Mouse (Mus musculus) bone marrow, adult 2 months (tissue): ENCODE measurements at regions not wholly inside any gene's neighbourhood (a gene's known extent, or its start where the extent isn't known, plus 50 kb on each side); places are given as distances from the start of the nearest gene placed in this dataset.

Experiments
- H3K27ac ChIP-seq: fragments of 200-500 bp; 2 replicates; pipeline ENCODE4 v1.5.1; 2012; ENCODE audit warnings: low read depth, mild to moderate bottlenecking, control low read depth, inconsistent platforms, low read length; ENCODE audit not compliant: control insufficient read depth, poor library complexity, insufficient read depth
- H3K4me1 ChIP-seq: fragments of 200-500 bp; 2 replicates; pipeline ENCODE4 v1.6.1; 2011; ENCODE audit warnings: low read length; ENCODE audit not compliant: control insufficient read depth, insufficient read depth
- H3K4me3 ChIP-seq: fragments of 200-500 bp; replicated peaks from 2 replicates; pipeline ENCODE3; 2011; ENCODE audit warnings: mild to moderate bottlenecking, low read depth, low read length, control low read depth; ENCODE audit not compliant: control insufficient read depth
- CTCF ChIP-seq: fragments of 200-500 bp; IDR thresholded peaks from 2 replicates; pipeline ENCODE4 v1.5.1; 2011; ENCODE audit warnings: low read length, control low read depth; ENCODE audit not compliant: control insufficient read depth, insufficient read depth
- POLR2A ChIP-seq: fragments of 200-500 bp; IDR thresholded peaks from 2 replicates; pipeline ENCODE4 v1.6.1; 2011; ENCODE audit warnings: low read depth, mild to moderate bottlenecking, control low read depth, low read length, borderline replicate concordance; ENCODE audit not compliant: control insufficient read depth
- WGBS: fragments of 180-500 bp; shearing (Covaris S2); methylation state at CpG from one replicate; pipeline ENCODE4 v1.1.7; 2018; 5-methylcytosine and 5-hydroxymethylcytosine counted together

DNA sequence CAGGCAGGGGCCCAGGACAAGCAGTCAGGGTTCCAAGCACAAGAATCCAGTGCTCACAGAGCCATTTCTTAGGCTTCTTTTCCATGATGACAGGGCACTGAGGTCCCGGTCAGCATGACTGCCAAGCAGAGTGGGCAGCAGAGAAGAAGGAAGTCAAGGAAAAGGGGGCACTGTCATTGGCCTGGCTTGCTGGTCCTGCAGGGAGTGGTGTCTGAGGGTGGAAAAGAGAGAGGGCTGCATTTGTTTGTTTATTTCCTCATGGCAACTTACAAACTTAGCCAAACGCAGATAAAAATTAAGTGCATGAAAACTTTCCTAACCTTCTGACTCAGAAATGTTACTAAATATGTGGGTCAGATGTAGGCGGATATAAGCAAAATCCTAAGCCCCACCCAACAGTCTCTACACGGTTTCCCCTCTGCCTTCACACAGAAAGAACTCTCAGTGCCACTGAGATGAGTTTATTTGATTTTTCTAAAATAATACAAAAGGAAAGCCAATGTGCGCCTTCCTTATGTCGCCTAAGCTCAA lies 244.5 kb downstream of the Mreg start:
- WGBS, result 71% methylated on average over 6 of the region's 6 CpGs
- TF ChIP-seq CTCF (no peak), POLR2A (no peak)
- no peaks in the 10 kb centered on the region for H3K4me1 ChIP-seq
- H3K4me3 ChIP-seq, result no peak overlapping the region
- no peak overlapping the region for H3K27ac ChIP-seq

DNA sequence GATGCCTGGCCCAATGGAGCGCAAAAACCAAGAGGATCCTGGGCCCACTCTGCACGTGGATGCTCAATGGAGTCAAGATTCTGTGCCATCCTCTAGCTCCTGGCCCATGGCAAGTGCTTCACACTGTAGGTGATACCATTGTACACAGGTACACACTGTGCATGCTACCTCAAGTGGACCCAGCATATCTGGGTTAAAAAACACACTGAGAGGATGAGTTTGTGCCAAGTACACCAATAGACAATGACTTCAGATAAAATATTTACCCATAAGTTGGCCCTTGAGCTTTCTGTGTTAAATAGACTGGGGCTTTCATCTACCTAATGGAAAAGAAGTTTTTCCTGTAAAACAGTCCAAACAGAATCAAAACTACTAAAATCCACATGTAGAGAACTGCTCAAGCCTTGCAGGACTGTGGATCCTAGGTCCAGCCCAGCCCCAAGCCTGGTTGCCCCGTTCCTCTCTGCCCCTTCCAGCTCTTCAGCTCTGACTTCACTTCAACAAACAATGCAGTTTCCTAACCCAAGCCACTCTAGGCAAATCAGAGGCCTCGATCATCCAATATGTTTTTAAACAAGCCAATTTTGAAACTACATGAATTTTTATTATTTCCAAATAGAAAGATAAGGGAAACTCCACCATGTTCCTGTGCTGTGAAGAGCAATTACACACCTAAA lies 247.5 kb downstream of the Mreg start:
- WGBS, result 84% methylated on average over 4 of the region's 4 CpGs
- Histone ChIP-seq H3K4me3 (no peak overlapping the region), H3K4me1 (no peaks in the 10 kb centered on the region), H3K27ac (no peak overlapping the region)
- no peak for TF ChIP-seq POLR2A
- TF ChIP-seq CTCF, result no peak

DNA sequence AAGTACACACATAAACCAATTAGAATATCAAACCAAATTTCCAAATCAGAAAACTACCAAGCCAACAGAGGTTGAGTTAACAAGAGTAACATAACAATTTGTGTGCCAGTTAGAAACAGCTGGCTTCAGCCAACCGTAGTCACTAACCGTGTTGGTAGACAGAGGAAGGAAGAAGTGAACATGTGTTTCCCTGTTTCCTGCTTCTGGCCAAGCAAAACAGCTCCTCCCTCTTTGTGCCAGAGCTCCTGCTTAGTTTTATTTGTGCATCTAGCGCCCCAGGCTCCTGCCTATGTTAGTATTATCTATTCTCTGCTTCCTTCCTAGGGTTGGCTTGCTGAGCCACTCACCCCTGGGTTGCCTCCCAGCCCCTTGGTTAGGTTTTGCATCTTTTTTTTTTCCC lies 255.2 kb downstream of the Mreg start:
- TF ChIP-seq POLR2A (no peak), CTCF (no peak)
- no peak overlapping the region for H3K4me3 ChIP-seq
- no peaks in the 10 kb centered on the region; the same call in none of the 2 replicates for H3K4me1 ChIP-seq
- H3K27ac ChIP-seq, result peak overlapping the region; percentile 55; the same call in 1 of the 2 replicates
- WGBS, result 3% methylated on average over 3 of the region's 3 CpGs

DNA sequence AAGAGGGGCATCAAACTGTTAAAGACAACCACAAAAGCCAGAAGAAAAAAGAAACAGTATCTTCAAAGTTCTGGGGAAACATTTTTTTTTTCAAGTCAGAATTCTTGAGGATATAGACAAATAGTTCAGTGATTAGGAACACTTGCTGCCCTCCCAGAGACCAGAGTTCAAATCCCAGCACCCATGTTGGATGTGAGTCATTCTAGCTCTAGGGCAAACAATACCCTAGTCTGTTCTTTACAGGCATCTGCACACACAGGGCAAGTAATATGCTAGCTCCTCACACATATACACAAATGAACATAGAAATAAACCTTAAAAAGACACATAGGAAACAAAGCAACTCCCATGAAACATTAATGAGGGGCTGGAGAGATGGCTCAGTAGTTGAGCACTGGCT lies 256.8 kb downstream of the Mreg start:
- H3K27ac ChIP-seq, result no peak overlapping the region
- no peak for TF ChIP-seq CTCF
- H3K4me1 ChIP-seq, result no peaks in the 10 kb centered on the region; the same call in none of the 2 replicates
- H3K4me3 ChIP-seq, result no peak overlapping the region

DNA sequence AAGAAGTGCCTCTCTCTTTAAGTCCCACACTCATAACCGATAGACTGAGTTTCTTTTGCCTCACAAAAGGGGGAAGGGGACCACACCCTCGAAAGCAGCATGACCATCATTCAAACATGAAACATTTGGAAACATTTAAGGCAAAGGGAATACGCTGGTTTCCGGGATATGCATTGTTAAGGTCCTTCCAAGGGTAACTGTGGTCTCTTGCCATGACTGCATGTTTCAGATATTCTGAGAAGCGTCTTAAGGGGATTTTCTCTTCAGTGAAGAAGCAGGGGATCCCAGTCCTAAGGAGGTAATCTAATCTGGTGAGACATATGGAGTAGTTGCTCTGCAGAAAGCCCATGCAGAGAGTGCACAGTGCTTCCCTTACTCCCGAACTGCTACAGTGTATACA lies 258.8 kb downstream of the Mreg start:
- Histone ChIP-seq H3K27ac (no peak overlapping the region), H3K4me1 (no peaks in the 10 kb centered on the region; the same call in none of the 2 replicates), H3K4me3 (no peak overlapping the region)
- TF ChIP-seq CTCF (no peak), POLR2A (no peak)
- WGBS, result 65% methylated on average over 6 of the region's 6 CpGs

DNA sequence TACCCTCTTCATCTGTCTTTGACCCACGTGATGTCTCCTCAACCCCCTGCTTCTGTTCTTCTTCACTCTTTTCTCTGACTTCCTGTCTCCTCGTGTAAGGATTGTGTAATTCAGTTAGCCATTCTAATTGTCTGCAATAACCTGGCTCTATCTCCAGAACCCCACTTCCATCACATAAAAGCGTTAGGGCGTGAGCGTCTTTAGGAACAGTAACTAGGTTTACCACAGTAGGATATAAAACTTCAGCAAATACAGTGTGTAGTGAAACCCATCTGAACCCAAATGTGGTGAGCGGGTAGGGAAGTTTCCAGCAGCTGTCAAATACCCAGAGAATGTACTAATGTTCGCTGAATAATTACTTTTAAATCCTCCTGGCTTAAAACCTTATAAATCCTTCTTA lies 262.6 kb downstream of the Mreg start:
- no peak for TF ChIP-seq POLR2A
- no peak for TF ChIP-seq CTCF
- no peaks in the 10 kb centered on the region; the same call in 1 of the 2 replicates for H3K4me1 ChIP-seq
- H3K27ac ChIP-seq, result no peak overlapping the region
- H3K4me3 ChIP-seq, result no peak overlapping the region
- WGBS, result 35% methylated on average over 7 of the region's 7 CpGs

DNA sequence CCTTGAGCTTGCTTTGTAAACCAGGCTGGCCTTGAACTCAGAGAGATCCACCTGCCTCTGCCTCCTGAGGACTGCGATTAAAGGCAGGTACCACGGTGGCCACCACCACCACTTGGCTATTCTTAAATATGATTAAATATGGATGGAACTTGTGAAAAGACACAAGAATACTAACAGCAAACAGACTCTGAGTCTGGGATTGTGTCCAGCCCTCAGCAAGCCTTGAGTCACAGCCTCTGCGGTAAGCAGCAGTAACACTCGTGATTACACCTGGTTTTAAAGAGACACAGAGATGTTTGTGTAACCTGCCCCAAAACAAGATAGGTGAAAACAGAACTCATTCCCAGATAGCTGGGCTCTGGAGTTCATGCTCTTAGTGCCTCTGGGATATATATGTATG lies 263.4 kb downstream of the Mreg start:
- no peak for TF ChIP-seq POLR2A
- TF ChIP-seq CTCF, result no peak
- WGBS, result 85% methylated on average over 4 of the region's 4 CpGs
- H3K27ac ChIP-seq, result no peak overlapping the region
- no peaks in the 10 kb centered on the region; the same call in 1 of the 2 replicates for H3K4me1 ChIP-seq
- H3K4me3 ChIP-seq, result no peak overlapping the region

DNA sequence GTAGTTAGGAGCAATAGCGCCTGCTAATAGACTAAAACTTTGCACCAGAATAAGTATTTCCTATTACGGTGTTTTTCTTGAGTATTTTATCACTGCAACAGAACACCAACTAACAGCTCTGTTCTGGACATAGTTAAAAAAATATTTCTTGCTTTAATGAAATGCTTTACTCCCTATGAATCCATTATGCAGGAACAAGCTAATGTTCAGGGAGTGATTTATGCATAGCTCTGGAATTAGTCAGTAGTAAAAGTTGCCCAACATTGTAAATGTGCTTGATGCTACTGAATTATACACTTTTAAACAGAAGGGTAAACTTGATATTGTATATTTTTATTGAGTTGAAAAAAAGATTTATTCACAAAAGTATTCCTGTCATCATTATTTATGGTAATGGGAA lies 264.6 kb downstream of the Mreg start:
- WGBS, result 87% methylated on average over 2 of the region's 2 CpGs
- TF ChIP-seq CTCF (no peak), POLR2A (no peak)
- H3K4me3 ChIP-seq, result no peak overlapping the region
- no peaks in the 10 kb centered on the region for H3K4me1 ChIP-seq
- no peak overlapping the region for H3K27ac ChIP-seq

DNA sequence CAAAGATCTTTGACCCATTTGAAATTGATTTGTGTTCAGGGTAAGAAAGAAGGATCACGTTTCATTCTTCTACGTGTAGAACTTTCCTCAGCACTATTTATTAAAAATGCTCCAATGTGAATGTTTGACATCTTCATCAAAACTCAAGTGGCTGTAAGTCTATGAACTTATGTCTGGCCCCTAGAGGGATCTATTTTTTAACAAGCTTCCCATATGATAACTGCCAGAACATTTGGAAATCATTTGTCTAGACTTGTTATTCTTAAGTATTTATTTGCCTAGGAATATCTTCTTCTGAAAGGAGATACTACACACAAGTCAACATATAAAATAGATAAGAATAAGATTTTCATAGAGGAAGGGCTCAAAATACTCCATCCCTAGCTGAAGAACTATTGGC lies 265.2 kb downstream of the Mreg start:
- Histone ChIP-seq H3K4me3 (no peak overlapping the region), H3K27ac (no peak overlapping the region), H3K4me1 (no peaks in the 10 kb centered on the region)
- WGBS, result 88% methylated on average over 2 of the region's 2 CpGs
- TF ChIP-seq POLR2A (no peak), CTCF (no peak)
